Mouse (Mus musculus) forebrain, embryonic 12.5 days (tissue): ENCODE data around the gene Lypd9. TPM values are rescaled to one million over a fixed set of nuclear protein-coding genes. Genes with fewer than 3 reads are reported as not detected.
A peak's percentile ranks its signal among the peaks of the same experiment; 100 is the strongest.
"Not testable (repeated sequence)": the region's sequence is repeated elsewhere in the genome, so short reads cannot be mapped to it uniquely, and the experiment has no call there.

ENCODE experiments used
- ATAC-seq: fragments of 200-750 bp; cut with Nextera tagmentation; 2 replicates; pipeline ENCODE4 v1.8.0; 2017; ENCODE audit warnings: moderate TSS enrichment; ENCODE audit not compliant: low FRiP score
- H3K27ac ChIP-seq: fragments of 300-500 bp; sonication (generic); 2 replicates; pipeline ENCODE4 v1.5.1; 2016; ENCODE audit warnings: mild to moderate bottlenecking
- H3K27me3 ChIP-seq: fragments of 300-500 bp; sonication (generic); 2 replicates; pipeline ENCODE4 v1.6.1; 2016; ENCODE audit warnings: mild to moderate bottlenecking
- H3K36me3 ChIP-seq: fragments of 300-500 bp; sonication (generic); replicated peaks from 2 replicates; pipeline ENCODE4 v1.6.1; 2016; ENCODE audit warnings: mild to moderate bottlenecking
- H3K4me1 ChIP-seq: fragments of 300-500 bp; sonication (generic); 2 replicates; pipeline ENCODE4 v1.6.1; 2016
- H3K4me2 ChIP-seq: fragments of 300-500 bp; sonication (generic); 2 replicates; pipeline ENCODE4 v1.6.1; 2016; ENCODE audit warnings: mild to moderate bottlenecking, moderate library complexity
- H3K4me3 ChIP-seq: fragments of 300-500 bp; sonication (generic); replicated peaks from 2 replicates; pipeline ENCODE4 v1.5.1; 2016; ENCODE audit warnings: mild to moderate bottlenecking
- H3K9ac ChIP-seq: fragments of 300-500 bp; sonication (generic); 2 replicates; pipeline ENCODE4 v1.6.1; 2016; ENCODE audit warnings: mild to moderate bottlenecking
- H3K9me3 ChIP-seq: fragments of 300-500 bp; sonication (generic); 2 replicates; pipeline ENCODE4 v1.6.1; 2016
- WGBS: fragments of 180-500 bp; shearing (Covaris S2); methylation state at CpG from one replicate; pipeline ENCODE4 v1.1.7; 2016; 5-methylcytosine and 5-hydroxymethylcytosine counted together
- polyA plus RNA-seq: library from polyadenylated mRNA; unstranded; fragments of >200 nt; fragmentation: Nextera tagmentation; extraction: Ambion mirVana; gene quantifications from 2 replicates; pipeline ENCODE4 v1.2.1, GENCODE M21; 2016

The Lypd9 gene
- not detected in 2 replicates for polyA plus RNA-seq

DNA sequence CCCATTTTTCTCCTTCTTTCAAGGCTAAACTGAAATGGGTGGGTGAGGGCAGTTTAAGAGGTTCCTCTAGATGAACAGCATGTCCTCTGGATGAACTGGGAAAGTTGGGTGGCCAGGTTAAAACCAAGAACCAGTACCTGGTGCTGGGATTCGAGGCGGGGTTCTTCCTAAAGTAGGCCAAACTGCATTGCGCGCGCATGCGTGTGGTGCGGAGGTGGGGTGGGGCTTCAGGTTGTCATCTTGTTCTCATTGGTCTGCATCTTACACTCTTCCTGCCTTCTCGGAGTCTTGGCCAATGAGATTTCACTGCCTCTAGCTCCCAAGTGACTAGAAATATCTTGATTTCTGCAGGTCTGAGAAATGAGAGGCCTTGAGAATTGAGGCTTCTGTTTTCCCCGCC, at the start of gene Lypd9:
Gene Lypd9 (minus strand): TSS at position 165 of the 400 bp plus-strand sequence.
- Histone ChIP-seq H3K4me2 (no peak within 1 kb of the TSS), H3K9me3 (no peaks in the 10 kb centered on the region), H3K9ac (no peak within 1 kb of the TSS), H3K4me3 (no peak within 1 kb of the TSS), H3K36me3 (no peaks in the 10 kb centered on the region), H3K27me3 (no peaks in the 10 kb centered on the region; the same call in 1 of the 2 replicates), H3K4me1 (no peaks in the 10 kb centered on the region), H3K27ac (no peak within 1 kb of the TSS)
- ATAC-seq = no peak
- WGBS = 96% methylated on average over 9 of the region's 9 CpGs

DNA sequence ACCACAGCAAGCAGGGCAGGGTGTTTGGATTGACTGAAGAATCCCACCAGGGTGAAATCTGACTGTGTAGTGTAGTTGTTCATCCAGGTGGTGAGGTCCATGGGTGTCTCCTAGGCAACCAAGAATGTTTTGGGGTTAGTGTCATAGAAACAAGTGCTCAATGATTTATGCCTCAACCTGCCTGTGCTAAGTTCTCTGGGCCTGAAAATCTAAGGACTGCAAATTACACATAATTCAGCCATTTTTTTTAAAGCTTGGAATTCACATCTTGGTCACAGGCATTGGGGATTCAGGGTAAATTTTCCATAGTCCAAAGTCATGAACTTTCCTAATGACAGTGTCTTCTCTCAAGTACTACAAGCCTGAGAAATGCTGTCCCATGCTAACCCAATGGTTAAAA, 49.7 kb upstream of the Lypd9 start, which contains the start of gene Olfr331:
Gene Olfr331 (minus strand): TSS at position 101 of the 400 bp plus-strand sequence.
- H3K36me3 ChIP-seq, H3K27ac ChIP-seq, H3K9ac ChIP-seq, H3K4me3 ChIP-seq, ATAC-seq, H3K9me3 ChIP-seq, H3K4me1 ChIP-seq, H3K27me3 ChIP-seq, H3K4me2 ChIP-seq: not testable (repeated sequence)

DNA sequence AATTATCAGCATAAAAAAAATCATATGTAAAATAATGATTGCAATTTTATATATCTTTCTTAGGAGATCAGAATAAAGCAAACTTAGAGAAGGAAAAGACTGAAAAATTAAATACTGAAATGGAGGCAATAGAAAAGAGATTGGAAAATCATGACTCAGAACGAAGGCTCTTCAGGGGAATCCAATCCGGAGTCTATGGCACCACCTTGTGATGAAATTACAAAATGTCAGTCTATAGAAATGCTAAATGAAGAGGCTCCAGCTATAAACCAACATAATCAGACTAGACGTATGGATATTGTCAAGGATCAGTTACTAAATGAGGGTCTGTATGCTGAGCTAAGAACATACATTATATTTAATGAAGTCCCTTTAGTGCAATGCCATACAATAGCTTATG, 46.6 kb upstream of the Lypd9 start:
- Histone ChIP-seq H3K27ac (no peak overlapping the region), H3K36me3 (no peaks in the 10 kb centered on the region), H3K4me2 (no peak overlapping the region), H3K27me3 (no peaks in the 10 kb centered on the region), H3K4me3 (no peak overlapping the region), H3K4me1 (no peaks in the 10 kb centered on the region), H3K9me3 (no peaks in the 10 kb centered on the region), H3K9ac (no peak overlapping the region)
- ATAC-seq = no peak
- WGBS = 63% methylated on average over 3 of the region's 3 CpGs

DNA sequence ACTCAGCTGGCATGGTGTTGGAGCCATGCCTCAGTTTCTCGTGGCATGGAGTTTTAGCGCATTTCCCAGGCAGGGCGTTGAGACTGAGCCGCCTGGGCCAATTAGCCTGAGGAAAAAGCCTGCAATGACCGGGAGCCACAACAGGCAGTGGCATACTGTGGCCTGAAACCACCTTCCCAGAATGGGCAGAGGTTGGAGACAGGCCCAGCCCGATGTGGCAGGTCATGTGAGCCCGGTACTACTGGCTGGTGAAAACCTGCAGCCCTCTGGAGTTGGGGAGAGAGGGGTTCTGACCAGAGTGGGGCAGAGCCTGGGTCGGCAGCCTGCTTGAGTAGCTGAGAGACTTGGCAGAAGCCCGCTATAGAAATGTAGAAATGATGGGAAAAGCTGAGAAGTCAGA, 46.0 kb upstream of the Lypd9 start:
- H3K4me3 ChIP-seq = no peak overlapping the region
- H3K4me1 ChIP-seq = no peaks in the 10 kb centered on the region
- H3K9ac ChIP-seq = no peak overlapping the region
- H3K27me3 ChIP-seq = no peaks in the 10 kb centered on the region
- no peaks in the 10 kb centered on the region for H3K9me3 ChIP-seq
- WGBS = 84% methylated on average over 9 of the region's 9 CpGs
- no peak for ATAC-seq
- H3K4me2 ChIP-seq = no peak overlapping the region
- H3K36me3 ChIP-seq = no peaks in the 10 kb centered on the region
- H3K27ac ChIP-seq = no peak overlapping the region

DNA sequence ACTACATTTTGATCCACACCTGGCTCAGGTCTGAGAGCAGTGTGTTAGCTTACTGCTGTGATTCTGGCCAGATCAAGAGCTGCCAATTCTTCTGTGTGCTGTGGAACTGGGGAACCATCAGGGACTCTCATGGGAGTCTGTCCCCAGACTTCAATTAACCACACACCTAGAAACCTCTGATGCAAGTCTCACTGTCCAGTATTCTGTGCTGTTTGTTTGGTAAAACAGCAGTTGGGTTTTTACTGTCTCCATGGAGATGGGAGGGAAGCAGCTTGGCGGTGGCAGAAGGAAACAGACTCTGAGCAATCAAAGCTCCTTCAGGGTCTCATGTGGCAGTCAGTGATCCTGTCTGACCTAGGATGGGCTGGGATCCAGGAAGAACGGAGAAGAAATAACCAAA, 39.7 kb upstream of the Lypd9 start, which contains the start of gene Olfr332:
Gene Olfr332 (minus strand): TSS at position 101 of the 400 bp plus-strand sequence.
- H3K4me1 ChIP-seq = no peaks in the 10 kb centered on the region
- H3K4me3 ChIP-seq = no peak within 1 kb of the TSS
- no peaks in the 10 kb centered on the region for H3K27me3 ChIP-seq
- H3K36me3 ChIP-seq = no peaks in the 10 kb centered on the region
- H3K4me2 ChIP-seq = no peak within 1 kb of the TSS
- WGBS = 87% methylated on average over 2 of the region's 2 CpGs
- no peak within 1 kb of the TSS for H3K27ac ChIP-seq
- no peak within 1 kb of the TSS for H3K9ac ChIP-seq
- H3K9me3 ChIP-seq = no peaks in the 10 kb centered on the region
- no peak for ATAC-seq

DNA sequence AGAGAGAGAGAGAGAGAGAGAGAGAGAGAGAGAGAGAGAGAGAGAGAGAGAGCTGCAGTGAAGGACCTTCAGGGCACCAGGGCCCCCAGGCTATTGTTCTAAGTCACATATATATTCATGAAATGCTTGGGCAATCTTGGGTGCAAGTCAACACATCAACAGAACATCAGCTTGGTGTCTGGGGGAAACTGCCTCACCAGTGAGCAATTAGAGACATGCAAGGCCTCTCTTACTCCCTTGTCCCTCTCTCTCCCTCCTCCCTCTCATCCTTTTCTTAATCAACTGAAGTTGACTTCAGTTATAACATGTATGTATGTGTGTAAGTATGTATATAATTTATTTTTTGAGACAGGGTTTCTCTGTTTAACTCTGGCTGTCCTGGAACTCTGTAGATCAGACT, 9.4 kb upstream of the Lypd9 start, which contains the start of gene Olfr30:
Gene Olfr30 (minus strand): TSS at position 101 of the 400 bp plus-strand sequence.
- H3K9me3 ChIP-seq = no peaks in the 10 kb centered on the region
- no peak within 1 kb of the TSS for H3K4me3 ChIP-seq
- no peak for ATAC-seq
- no peak within 1 kb of the TSS for H3K9ac ChIP-seq
- H3K27me3 ChIP-seq = no peaks in the 10 kb centered on the region
- H3K4me1 ChIP-seq = no peaks in the 10 kb centered on the region
- H3K4me2 ChIP-seq = no peak within 1 kb of the TSS
- H3K27ac ChIP-seq = no peak within 1 kb of the TSS
- no peaks in the 10 kb centered on the region for H3K36me3 ChIP-seq

DNA sequence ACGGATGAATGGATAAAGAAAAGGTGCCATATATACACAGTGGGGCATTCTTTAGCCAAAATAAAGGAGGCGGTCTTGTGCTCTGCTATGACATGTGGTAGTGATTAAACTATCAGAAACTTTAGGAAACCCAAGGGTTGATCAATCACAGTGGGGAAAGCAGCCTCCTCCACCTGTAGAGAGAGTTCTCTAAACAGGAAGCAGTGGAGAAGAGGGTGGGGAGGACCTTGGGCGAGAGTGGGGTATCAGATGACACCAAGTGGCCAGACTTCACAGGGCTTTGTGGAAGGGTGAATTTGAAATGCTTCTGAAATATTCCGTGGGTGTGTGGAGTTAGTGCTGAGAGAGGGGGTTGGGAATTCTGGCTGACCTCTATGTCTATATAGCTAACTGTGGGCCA, 869 bp upstream of the Lypd9 start:
- Histone ChIP-seq H3K4me1 (no peaks in the 10 kb centered on the region), H3K9me3 (no peaks in the 10 kb centered on the region), H3K9ac (no peak overlapping the region), H3K27me3 (no peaks in the 10 kb centered on the region; the same call in 1 of the 2 replicates), H3K27ac (no peak overlapping the region), H3K36me3 (no peaks in the 10 kb centered on the region), H3K4me2 (no peak overlapping the region), H3K4me3 (no peak overlapping the region)
- 63% methylated on average over 4 of the region's 4 CpGs for WGBS
- ATAC-seq = no peak

DNA sequence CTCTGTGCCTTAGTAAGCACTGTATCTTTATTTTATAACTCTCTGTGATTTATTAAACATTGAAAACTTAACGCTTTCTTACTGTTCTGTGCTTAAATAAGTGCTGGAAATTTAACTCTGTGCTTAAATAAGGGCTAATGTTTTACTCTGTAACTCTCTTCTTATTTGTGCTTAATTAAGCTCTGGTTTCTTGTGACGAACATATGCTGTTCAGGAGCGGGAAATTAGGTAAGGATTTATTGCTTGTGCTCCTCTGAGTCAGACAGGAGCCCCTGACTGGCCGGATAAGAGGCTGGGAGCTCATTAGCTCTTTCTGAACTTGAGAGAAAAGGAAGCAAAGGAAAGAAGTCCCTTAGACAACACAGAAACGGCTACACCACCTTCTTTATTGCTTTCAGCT, 14.9 kb downstream of the Lypd9 start:
- H3K9me3 ChIP-seq = no peaks in the 10 kb centered on the region
- no peaks in the 10 kb centered on the region for H3K27me3 ChIP-seq
- H3K27ac ChIP-seq = no peak overlapping the region
- no peak for ATAC-seq
- H3K4me1 ChIP-seq = no peaks in the 10 kb centered on the region
- H3K9ac ChIP-seq = no peak overlapping the region
- H3K36me3 ChIP-seq = no peaks in the 10 kb centered on the region
- H3K4me3 ChIP-seq = no peak overlapping the region
- WGBS = 38% methylated on average over 5 of the region's 5 CpGs
- no peak overlapping the region for H3K4me2 ChIP-seq

DNA sequence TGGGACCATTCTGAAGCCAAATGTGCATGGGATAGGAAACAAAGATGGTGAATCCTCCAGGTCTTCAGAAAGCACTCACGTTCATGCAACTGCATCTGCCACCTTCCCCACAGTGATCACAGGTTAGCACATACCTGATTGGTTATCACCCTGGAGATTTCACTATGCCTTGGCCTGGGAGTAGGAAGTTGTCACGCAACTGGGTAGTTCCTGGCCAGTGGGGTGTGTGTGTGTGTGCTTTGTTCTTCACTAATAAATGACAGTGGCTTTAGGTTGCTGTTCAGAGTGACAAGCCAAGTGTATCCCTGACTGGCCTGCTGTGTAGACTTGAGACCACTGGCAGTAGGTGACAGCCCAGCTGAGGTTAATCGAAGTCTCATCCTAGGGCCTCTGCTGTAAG, 20.5 kb downstream of the Lypd9 start, which contains the start of gene Gm12253:
Gene Gm12253 (plus strand): TSS at position 301 of the 400 bp plus-strand sequence.
- H3K36me3 ChIP-seq = no peaks in the 10 kb centered on the region
- WGBS = 89% methylated on average over 3 of the region's 3 CpGs
- no peaks in the 10 kb centered on the region for H3K27me3 ChIP-seq
- H3K9me3 ChIP-seq = no peaks in the 10 kb centered on the region
- H3K4me3 ChIP-seq = no peak within 1 kb of the TSS
- ATAC-seq = no peak
- H3K4me2 ChIP-seq = no peak within 1 kb of the TSS
- no peak within 1 kb of the TSS for H3K27ac ChIP-seq
- H3K9ac ChIP-seq = no peak within 1 kb of the TSS
- no peaks in the 10 kb centered on the region for H3K4me1 ChIP-seq

DNA sequence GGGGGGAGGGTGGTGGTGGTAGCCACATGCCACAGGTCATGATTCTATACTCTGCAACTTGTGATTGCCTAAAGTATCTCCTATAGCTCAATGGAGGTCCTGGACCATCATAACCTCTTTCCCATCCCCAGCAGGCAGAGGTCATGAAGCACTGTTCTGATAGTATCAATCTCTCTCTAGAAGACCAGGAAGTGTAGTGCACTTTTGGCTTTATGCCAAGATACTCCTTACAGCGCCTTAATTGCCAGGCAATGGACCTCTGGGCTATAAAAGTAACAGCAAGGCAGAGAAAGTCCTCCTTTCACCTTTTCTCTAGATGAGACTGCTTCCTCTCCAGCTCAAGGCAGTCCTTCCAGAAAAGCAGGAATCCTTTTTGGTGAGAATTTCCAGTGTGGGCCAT, 31.9 kb downstream of the Lypd9 start, which contains the start of gene 1810065E05Rik:
Gene 1810065E05Rik (plus strand): TSS at position 297 of the 400 bp plus-strand sequence.
- no peaks in the 10 kb centered on the region for H3K27me3 ChIP-seq
- H3K4me1 ChIP-seq = no peaks in the 10 kb centered on the region
- no peaks in the 10 kb centered on the region for H3K9me3 ChIP-seq
- H3K27ac ChIP-seq = no peak within 1 kb of the TSS
- no peak within 1 kb of the TSS for H3K9ac ChIP-seq
- H3K4me2 ChIP-seq = no peak within 1 kb of the TSS
- no peak within 1 kb of the TSS for H3K4me3 ChIP-seq
- ATAC-seq = no peak
- WGBS = 77% methylated on average over 1 of the region's 1 CpGs
- no peaks in the 10 kb centered on the region for H3K36me3 ChIP-seq

DNA sequence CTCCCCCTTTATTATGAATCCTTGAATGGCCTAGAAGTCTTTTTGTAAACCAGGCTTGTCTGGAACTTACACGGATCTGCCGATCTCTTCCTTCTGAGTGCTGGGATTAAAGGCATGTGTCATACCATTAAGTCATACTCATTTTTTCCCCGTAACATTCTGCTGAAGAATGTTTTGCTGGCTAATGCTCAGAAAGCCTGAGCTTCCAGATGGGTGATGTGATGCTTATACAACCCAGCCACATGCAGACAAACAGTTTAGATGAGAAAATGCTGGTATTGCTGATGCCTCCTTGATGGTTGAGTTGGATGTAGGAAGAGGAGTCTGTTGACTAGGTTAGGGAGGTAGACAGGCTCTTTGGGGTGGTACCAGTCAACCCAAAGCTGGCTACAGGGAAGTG, 34.4 kb downstream of the Lypd9 start:
- Histone ChIP-seq H3K9me3 (no peaks in the 10 kb centered on the region), H3K36me3 (no peaks in the 10 kb centered on the region), H3K9ac (no peak overlapping the region), H3K27ac (no peak overlapping the region), H3K27me3 (no peaks in the 10 kb centered on the region), H3K4me3 (no peak overlapping the region), H3K4me1 (no peaks in the 10 kb centered on the region), H3K4me2 (no peak overlapping the region)
- 80% methylated on average over 3 of the region's 3 CpGs for WGBS
- no peak for ATAC-seq

DNA sequence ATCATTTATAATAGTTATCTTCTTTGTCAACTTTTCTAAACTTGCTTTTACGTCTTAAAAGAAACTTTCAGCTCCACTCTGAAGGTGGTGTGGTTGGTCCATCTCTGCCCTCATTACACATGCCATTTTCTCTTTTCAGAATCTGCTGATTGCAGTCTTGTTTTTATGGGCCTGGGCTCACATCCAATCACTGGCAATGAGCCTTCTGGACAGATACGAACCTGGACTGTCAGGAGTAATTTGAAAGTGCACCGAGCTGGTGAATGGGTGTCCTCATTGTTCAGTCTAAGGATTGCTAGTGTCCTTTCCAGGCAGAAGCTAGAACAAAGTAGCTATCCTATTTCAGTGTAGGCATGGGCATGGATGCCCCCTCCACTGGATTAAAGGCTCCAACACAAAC, 44.7 kb downstream of the Lypd9 start:
- Histone ChIP-seq H3K4me1 (no peaks in the 10 kb centered on the region), H3K27ac (no peak overlapping the region), H3K36me3 (no peaks in the 10 kb centered on the region), H3K4me2 (no peak overlapping the region), H3K4me3 (no peak overlapping the region), H3K9me3 (no peaks in the 10 kb centered on the region), H3K27me3 (no peaks in the 10 kb centered on the region), H3K9ac (no peak overlapping the region)
- ATAC-seq = no peak
- WGBS = 76% methylated on average over 3 of the region's 3 CpGs

DNA sequence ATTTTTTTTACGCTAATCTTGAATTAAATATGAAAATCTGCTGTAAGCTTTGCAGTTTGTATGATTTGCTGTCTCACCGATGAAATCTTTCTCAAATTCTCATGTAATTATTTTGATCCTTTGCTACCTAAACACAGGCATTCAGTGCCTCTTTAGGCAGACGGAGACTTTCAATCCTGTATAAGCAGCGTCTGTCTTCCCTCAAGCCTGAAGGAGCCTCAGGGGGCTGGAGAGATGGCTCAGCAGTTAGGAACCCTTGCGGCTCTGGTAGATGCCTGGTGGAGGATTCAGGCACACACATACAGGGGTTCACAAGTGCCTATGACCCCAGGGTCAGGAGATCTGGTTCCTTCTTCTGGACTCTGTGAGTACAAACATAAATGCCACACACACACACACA, 52.1 kb downstream of the Lypd9 start:
- H3K4me2 ChIP-seq = no peak overlapping the region
- peak overlapping the region; percentile 62 for H3K27ac ChIP-seq
- H3K4me3 ChIP-seq = no peak overlapping the region
- 38% methylated on average over 5 of the region's 5 CpGs for WGBS
- no peaks in the 10 kb centered on the region for H3K36me3 ChIP-seq
- no peaks in the 10 kb centered on the region for H3K9me3 ChIP-seq
- H3K27me3 ChIP-seq = no peaks in the 10 kb centered on the region
- H3K9ac ChIP-seq = no peak overlapping the region
- ATAC-seq = peak; percentile 69; the same call in 1 of the 2 replicates
- peaks cover 24% of the 10 kb centered on the region for H3K4me1 ChIP-seq
